Mouse (Mus musculus) intestine, postnatal 0 days (tissue): Measurements from ENCODE around the gene Igfals. TPM values are rescaled to one million over a fixed set of nuclear protein-coding genes. Genes with fewer than 3 reads are reported as not detected.

Source experiments
- ATAC-seq: fragments of 200-750 bp; cut with Nextera tagmentation; 2 replicates; pipeline ENCODE4 v1.8.0; 2017; ENCODE audit warnings: mild to moderate bottlenecking, moderate TSS enrichment, moderate library complexity
- H3K27ac ChIP-seq: fragments of 300-500 bp; sonication (generic); 2 replicates; pipeline ENCODE4 v1.5.1; 2014; ENCODE audit warnings: mild to moderate bottlenecking, low read depth, low read length, moderate library complexity
- H3K27me3 ChIP-seq: fragments of 300-500 bp; sonication (generic); replicated peaks from 2 replicates; pipeline ENCODE4 v1.6.1; 2014; ENCODE audit warnings: low read length, mixed read lengths; ENCODE audit not compliant: control insufficient read depth, insufficient read depth
- H3K36me3 ChIP-seq: fragments of 300-500 bp; sonication (generic); 2 replicates; pipeline ENCODE4 v1.6.1; 2014; ENCODE audit warnings: mild to moderate bottlenecking, moderate library complexity; ENCODE audit not compliant: control insufficient read depth, insufficient read depth
- H3K4me1 ChIP-seq: fragments of 300-500 bp; sonication (generic); replicated peaks from 2 replicates; pipeline ENCODE4 v1.6.1; 2014; ENCODE audit warnings: antibody characterized with exemption, low read length, mixed read lengths; ENCODE audit not compliant: control insufficient read depth, insufficient read depth
- H3K4me2 ChIP-seq: fragments of 300-500 bp; sonication (generic); replicated peaks from 2 replicates; pipeline ENCODE4 v1.6.1; 2014; ENCODE audit warnings: low read depth, mild to moderate bottlenecking, moderate library complexity
- H3K4me3 ChIP-seq: fragments of 300-500 bp; sonication (generic); 2 replicates; pipeline ENCODE4 v1.5.1; 2014; ENCODE audit warnings: low read depth, low read length
- H3K9ac ChIP-seq: fragments of 300-500 bp; sonication (generic); 2 replicates; pipeline ENCODE4 v1.6.1; 2014; ENCODE audit warnings: mild to moderate bottlenecking, low read depth, low read length
- H3K9me3 ChIP-seq: fragments of 300-500 bp; sonication (generic); 2 replicates; pipeline ENCODE4 v1.6.1; 2016; ENCODE audit warnings: mixed run types; ENCODE audit not compliant: control insufficient read depth
- CTCF ChIP-seq: sonication (generic); IDR thresholded peaks from 2 replicates; pipeline ENCODE4 v1.5.1; 2016; ENCODE audit warnings: low read depth, mild to moderate bottlenecking, control low read depth, antibody characterized with exemption, moderate library complexity
- WGBS: fragments of 180-500 bp; shearing (Covaris S2); extraction: QIAGEN DNeasy Blood & Tissue Kit; methylation state at CpG from one replicate; pipeline ENCODE4 v1.1.7; 2014; 5-methylcytosine and 5-hydroxymethylcytosine counted together
- polyA plus RNA-seq: library from polyadenylated mRNA; unstranded; fragments of >200 nt; fragmentation: Nextera tagmentation; extraction: Ambion mirVana; gene quantifications from 2 replicates; pipeline ENCODE4 v1.2.1, GENCODE M21; 2015

Igfals gene
- polyA plus RNA-seq, 1 experiment from 2014 or later, result 17.2 TPM

DNA sequence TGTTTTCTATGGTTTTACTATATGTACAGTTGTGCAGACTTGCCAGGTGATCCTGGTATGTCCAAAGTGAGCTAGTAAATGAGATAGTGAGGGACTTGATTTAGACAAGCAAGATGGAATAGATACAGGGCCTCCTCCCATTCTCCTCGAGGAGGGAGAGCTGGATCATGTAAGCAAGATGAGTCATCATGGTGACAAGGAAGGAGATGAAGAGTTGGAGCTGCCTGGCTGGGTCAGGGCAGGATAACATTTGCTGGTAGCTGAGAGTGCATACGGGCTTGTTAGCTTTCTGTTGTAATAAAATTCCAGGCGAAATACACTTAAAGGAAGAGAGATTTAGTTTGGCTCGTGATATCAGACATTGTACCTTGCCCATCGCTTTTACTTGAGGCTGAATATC, 25.5 kb upstream of the Igfals start:
- no peak for ATAC-seq
- 33% methylated on average over 5 of the region's 5 CpGs for WGBS
- no peak overlapping the region for H3K27ac ChIP-seq
- no peak overlapping the region for H3K9ac ChIP-seq
- no peaks in the 10 kb centered on the region for H3K27me3 ChIP-seq
- TF ChIP-seq CTCF, result no peak
- H3K4me1 ChIP-seq, result no peaks in the 10 kb centered on the region; the same call in 1 of the 2 replicates
- H3K9me3 ChIP-seq, result no peaks in the 10 kb centered on the region
- H3K36me3 ChIP-seq, result no peaks in the 10 kb centered on the region
- H3K4me2 ChIP-seq, result no peak overlapping the region
- H3K4me3 ChIP-seq, result no peak overlapping the region

GRCm38 (mm10) chr17:24841133-24841532, 24.7 kb upstream of the Igfals start:
- WGBS, result 48% methylated on average over 4 of the region's 4 CpGs
- Histone ChIP-seq H3K4me1 (no peaks in the 10 kb centered on the region; the same call in 1 of the 2 replicates), H3K4me2 (no peak overlapping the region), H3K27ac (no peak overlapping the region), H3K4me3 (no peak overlapping the region), H3K27me3 (no peaks in the 10 kb centered on the region), H3K9ac (no peak overlapping the region), H3K9me3 (no peaks in the 10 kb centered on the region), H3K36me3 (no peaks in the 10 kb centered on the region)
- peak; percentile 82 for TF ChIP-seq CTCF
- peak; percentile 40 for ATAC-seq

DNA sequence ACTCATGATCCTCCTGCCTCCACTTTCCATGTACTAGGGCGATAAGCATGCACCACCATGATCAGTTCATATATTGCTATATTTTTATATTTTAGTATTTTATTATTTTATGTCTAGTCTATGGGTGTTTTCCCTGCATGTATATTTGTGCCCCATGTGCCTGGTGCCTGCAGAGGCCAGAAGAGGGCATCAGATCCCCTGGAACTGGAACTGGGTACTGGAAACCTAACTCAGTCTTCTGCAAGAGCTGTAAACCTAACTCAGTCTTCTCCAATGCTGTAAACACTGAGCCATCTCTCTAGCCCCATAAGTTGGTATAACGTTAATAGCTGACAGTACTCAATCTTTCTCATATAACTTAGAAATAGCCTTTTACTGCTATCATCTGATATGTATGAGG, 23.2 kb upstream of the Igfals start:
- H3K4me3 ChIP-seq, result no peak overlapping the region
- no peak for ATAC-seq
- no peaks in the 10 kb centered on the region for H3K36me3 ChIP-seq
- WGBS, result 54% methylated on average over 2 of the region's 2 CpGs
- peak; percentile 71 for TF ChIP-seq CTCF
- no peak overlapping the region for H3K9ac ChIP-seq
- no peak overlapping the region for H3K4me2 ChIP-seq
- no peaks in the 10 kb centered on the region for H3K9me3 ChIP-seq
- no peaks in the 10 kb centered on the region for H3K27me3 ChIP-seq
- no peak overlapping the region for H3K27ac ChIP-seq
- H3K4me1 ChIP-seq, result no peaks in the 10 kb centered on the region; the same call in 1 of the 2 replicates

DNA sequence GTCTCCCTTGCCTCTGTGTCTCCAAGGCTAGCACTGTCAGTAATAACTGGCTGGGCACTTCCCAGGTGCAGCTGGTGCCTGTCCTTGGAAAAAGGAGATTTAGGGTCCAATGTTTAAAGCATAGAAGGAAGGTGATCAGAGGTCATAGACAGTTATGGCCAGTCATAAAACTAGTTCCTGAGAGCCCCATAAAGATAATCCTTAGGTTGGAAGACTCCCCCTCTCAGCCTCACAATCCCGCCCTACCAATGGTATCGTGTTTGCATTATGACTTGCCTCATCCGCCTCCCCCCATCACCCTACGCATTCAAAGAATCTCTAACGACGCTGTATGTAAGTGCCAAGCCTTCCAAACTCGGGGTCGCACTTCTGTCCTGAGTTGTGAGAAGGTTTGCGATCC, 21.3 kb upstream of the Igfals start:
- Histone ChIP-seq H3K36me3 (no peaks in the 10 kb centered on the region), H3K9ac (peak overlapping the region; percentile 18; the same call in 1 of the 2 replicates), H3K4me2 (peak overlapping the region; percentile 50), H3K4me1 (no peaks in the 10 kb centered on the region; the same call in 1 of the 2 replicates), H3K4me3 (no peak overlapping the region; the same call in 1 of the 2 replicates), H3K9me3 (no peaks in the 10 kb centered on the region), H3K27me3 (no peaks in the 10 kb centered on the region), H3K27ac (peak overlapping the region; percentile 79)
- 26% methylated on average over 9 of the region's 9 CpGs for WGBS
- ATAC-seq, result peak; percentile 76
- TF ChIP-seq CTCF, result no peak

GRCm38 (mm10) chr17:24847386-24847785, 18.4 kb upstream of the Igfals start:
- TF ChIP-seq CTCF, result no peak
- Histone ChIP-seq H3K9ac (no peak overlapping the region), H3K36me3 (no peaks in the 10 kb centered on the region), H3K4me3 (no peak overlapping the region), H3K27ac (peak overlapping the region; percentile 65; the same call in 1 of the 2 replicates), H3K4me2 (peak overlapping the region; percentile 90), H3K27me3 (no peaks in the 10 kb centered on the region), H3K4me1 (no peaks in the 10 kb centered on the region), H3K9me3 (no peaks in the 10 kb centered on the region)
- WGBS, result 58% methylated on average over 1 of the region's 1 CpGs
- ATAC-seq, result peak; percentile 9; the same call in 1 of the 2 replicates

DNA sequence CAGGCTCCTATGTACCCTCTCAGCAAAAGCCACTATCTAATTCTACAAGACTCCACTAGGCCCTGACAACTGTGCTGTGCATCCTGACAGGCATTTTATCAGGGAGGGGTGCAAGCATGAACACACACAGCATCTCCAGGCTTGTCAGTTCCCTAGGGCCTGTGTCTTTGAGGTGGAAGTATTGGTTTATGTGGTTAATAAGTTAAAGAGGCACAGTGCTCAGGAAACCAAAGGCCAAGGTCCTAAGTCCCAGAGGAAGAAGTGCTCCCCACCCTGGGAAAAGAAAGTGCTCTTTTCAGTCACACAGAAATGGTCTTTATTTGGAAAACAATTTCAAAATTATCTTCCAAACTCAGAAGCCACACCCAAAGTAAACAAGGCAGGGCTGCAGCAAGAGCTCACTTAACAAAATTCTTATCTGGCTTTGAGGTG, 17.2 kb upstream of the Igfals start:
- Histone ChIP-seq H3K27me3 (no peaks in the 10 kb centered on the region), H3K4me1 (no peaks in the 10 kb centered on the region), H3K4me3 (peak overlapping the region; percentile 66), H3K4me2 (peak overlapping the region; percentile 90), H3K9ac (no peak overlapping the region), H3K9me3 (no peaks in the 10 kb centered on the region), H3K36me3 (peaks cover 10% of the 10 kb centered on the region), H3K27ac (peak overlapping the region; percentile 91)
- TF ChIP-seq CTCF, result no peak
- no peak for ATAC-seq

GRCm38 (mm10) chr17:24849733-24850064, 16.1 kb upstream of the Igfals start:
- Histone ChIP-seq H3K9me3 (no peaks in the 10 kb centered on the region), H3K27ac (peak overlapping the region; percentile 91), H3K4me2 (peak overlapping the region; percentile 90), H3K9ac (peak overlapping the region; percentile 68), H3K27me3 (no peaks in the 10 kb centered on the region), H3K36me3 (peaks cover 20% of the 10 kb centered on the region), H3K4me1 (no peaks in the 10 kb centered on the region), H3K4me3 (peak overlapping the region; percentile 66)
- TF ChIP-seq CTCF, result peak; percentile 74
- no peak for ATAC-seq
- under 1% methylated on average over 21 of the region's 21 CpGs for WGBS
